Mouse (Mus musculus) cortical plate, adult 2 months (tissue): ENCODE data around the gene Dzip1.

Source experiments
- CTCF ChIP-seq: fragments of 200-500 bp; IDR thresholded peaks from 2 replicates; pipeline ENCODE4 v1.5.1; 2011; ENCODE audit warnings: mild to moderate bottlenecking, control low read depth, low read length; ENCODE audit not compliant: insufficient read depth; ENCODE audit errors: extremely low read depth
- POLR2A ChIP-seq: fragments of 200-500 bp; IDR thresholded peaks from 2 replicates; pipeline ENCODE4 v1.6.1; 2011; ENCODE audit warnings: mild to moderate bottlenecking, low read length, control low read depth; ENCODE audit not compliant: insufficient read depth; ENCODE audit errors: extremely low read depth

- TF ChIP-seq CTCF (no peak), POLR2A (no peak)
These were observed 42.4 kb upstream of the Dzip1 start for GRCm38 (mm10) chr14:118967646-118968045.
